Mouse (Mus musculus) neural tube, embryonic 12.5 days (tissue): ENCODE data around the gene Dnah6. TPM values are rescaled to one million over a fixed set of nuclear protein-coding genes. Genes with fewer than 3 reads are reported as not detected.

Experiments used
- ATAC-seq: fragments of 200-750 bp; cut with Nextera tagmentation; 2 replicates; pipeline ENCODE4 v1.8.0; 2017; ENCODE audit warnings: low read depth, mild to moderate bottlenecking, moderate TSS enrichment, moderate library complexity; ENCODE audit not compliant: low FRiP score
- H3K27ac ChIP-seq: fragments of 300-500 bp; sonication (generic); 2 replicates; pipeline ENCODE4 v1.5.1; 2016
- H3K27me3 ChIP-seq: fragments of 300-500 bp; sonication (generic); replicated peaks from 2 replicates; pipeline ENCODE4 v1.6.1; 2016; ENCODE audit warnings: mild to moderate bottlenecking
- H3K36me3 ChIP-seq: fragments of 300-500 bp; sonication (generic); 2 replicates; pipeline ENCODE4 v1.6.1; 2016; ENCODE audit warnings: mild to moderate bottlenecking
- H3K4me1 ChIP-seq: fragments of 300-500 bp; sonication (generic); 2 replicates; pipeline ENCODE4 v1.6.1; 2016
- H3K4me2 ChIP-seq: fragments of 300-500 bp; sonication (generic); replicated peaks from 2 replicates; pipeline ENCODE4 v1.6.1; 2016; ENCODE audit warnings: mild to moderate bottlenecking
- H3K4me3 ChIP-seq: fragments of 300-500 bp; sonication (generic); 2 replicates; pipeline ENCODE4 v1.5.1; 2016
- H3K9ac ChIP-seq: fragments of 300-500 bp; sonication (generic); 2 replicates; pipeline ENCODE4 v1.6.1; 2016; ENCODE audit warnings: mild to moderate bottlenecking
- H3K9me3 ChIP-seq: fragments of 300-500 bp; sonication (generic); 2 replicates; pipeline ENCODE4 v1.6.1; 2016; ENCODE audit warnings: mild to moderate bottlenecking
- WGBS: fragments of 180-500 bp; shearing (Covaris S2); methylation state at CpG from one replicate; pipeline ENCODE4 v1.1.7; 2016; 5-methylcytosine and 5-hydroxymethylcytosine counted together
- polyA plus RNA-seq: library from polyadenylated mRNA; unstranded; fragments of >200 nt; fragmentation: Nextera tagmentation; extraction: Ambion mirVana; gene quantifications from 2 replicates; pipeline ENCODE4 v1.2.1, GENCODE M21; 2016

The Dnah6 gene
- polyA plus RNA-seq, 1 experiment from 2014 or later: 0.05 TPM

- 77% methylated on average over 2 of the region's 2 CpGs for WGBS
- Histone ChIP-seq H3K36me3 (no peaks in the 10 kb centered on the region), H3K27me3 (no peaks in the 10 kb centered on the region), H3K27ac (no peak overlapping the region), H3K4me3 (no peak overlapping the region), H3K4me1 (no peaks in the 10 kb centered on the region), H3K9me3 (no peaks in the 10 kb centered on the region), H3K4me2 (no peak overlapping the region), H3K9ac (no peak overlapping the region)
- no peak for ATAC-seq
Observed at GRCm38 (mm10) chr6:73113365-73113764, 108.1 kb downstream of the Dnah6 start.

DNA sequence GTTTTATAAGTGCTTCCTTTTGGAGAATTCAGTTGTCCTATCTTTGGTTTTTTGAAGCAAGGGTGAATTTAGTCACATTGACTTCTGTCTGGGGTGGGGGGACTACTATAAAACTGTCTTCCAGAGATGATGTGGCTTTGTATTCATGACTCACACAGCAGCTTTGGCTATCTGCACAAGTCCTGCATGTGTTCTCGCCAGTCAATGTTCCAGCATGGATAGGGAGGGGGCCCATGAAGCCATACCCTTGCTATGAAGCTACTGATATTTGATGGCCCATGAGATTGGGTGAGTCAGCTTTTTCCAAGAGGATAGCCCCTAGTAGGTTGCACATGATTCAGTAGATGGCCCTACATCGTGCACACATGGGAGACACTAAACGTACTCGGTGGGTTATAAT lies 128.3 kb downstream of the Dnah6 start:
- Histone ChIP-seq H3K36me3 (no peaks in the 10 kb centered on the region), H3K27ac (no peak overlapping the region), H3K4me3 (no peak overlapping the region), H3K4me1 (no peaks in the 10 kb centered on the region), H3K9me3 (no peaks in the 10 kb centered on the region), H3K9ac (no peak overlapping the region), H3K27me3 (no peaks in the 10 kb centered on the region), H3K4me2 (no peak overlapping the region)
- 91% methylated on average over 4 of the region's 4 CpGs for WGBS
- no peak for ATAC-seq

- no peak overlapping the region for H3K4me2 ChIP-seq
- H3K9ac ChIP-seq: no peak overlapping the region
- H3K4me1 ChIP-seq: no peaks in the 10 kb centered on the region
- no peaks in the 10 kb centered on the region for H3K27me3 ChIP-seq
- WGBS: 84% methylated on average over 8 of the region's 8 CpGs
- no peak for ATAC-seq
- no peaks in the 10 kb centered on the region for H3K9me3 ChIP-seq
- H3K4me3 ChIP-seq: no peak overlapping the region
- H3K36me3 ChIP-seq: no peaks in the 10 kb centered on the region
- H3K27ac ChIP-seq: no peak overlapping the region
Observed at GRCm38 (mm10) chr6:73090836-73091235, 130.6 kb downstream of the Dnah6 start.

- no peak overlapping the region for H3K4me3 ChIP-seq
- WGBS: 93% methylated on average over 9 of the region's 9 CpGs
- H3K36me3 ChIP-seq: no peaks in the 10 kb centered on the region
- no peak overlapping the region for H3K27ac ChIP-seq
- no peaks in the 10 kb centered on the region for H3K9me3 ChIP-seq
- H3K27me3 ChIP-seq: no peaks in the 10 kb centered on the region
- no peak overlapping the region for H3K4me2 ChIP-seq
- ATAC-seq: no peak
- no peaks in the 10 kb centered on the region for H3K4me1 ChIP-seq
- no peak overlapping the region for H3K9ac ChIP-seq
Observed at GRCm38 (mm10) chr6:73082571-73082970, 138.9 kb downstream of the Dnah6 start.

GRCm38 (mm10) chr6:73072093-73072786 lies 149.2 kb downstream of the Dnah6 start:
- Histone ChIP-seq H3K27ac (no peak overlapping the region), H3K4me3 (no peak overlapping the region), H3K9ac (no peak overlapping the region), H3K27me3 (no peaks in the 10 kb centered on the region), H3K9me3 (no peaks in the 10 kb centered on the region), H3K4me1 (no peaks in the 10 kb centered on the region), H3K36me3 (no peaks in the 10 kb centered on the region), H3K4me2 (no peak overlapping the region)
- WGBS: 65% methylated on average over 3 of the region's 3 CpGs
- ATAC-seq: no peak

GRCm38 (mm10) chr6:73071214-73071613 lies 150.2 kb downstream of the Dnah6 start:
- no peak overlapping the region for H3K4me3 ChIP-seq
- no peaks in the 10 kb centered on the region for H3K9me3 ChIP-seq
- H3K4me2 ChIP-seq: no peak overlapping the region
- H3K9ac ChIP-seq: no peak overlapping the region
- H3K27ac ChIP-seq: no peak overlapping the region
- no peaks in the 10 kb centered on the region for H3K27me3 ChIP-seq
- H3K4me1 ChIP-seq: no peaks in the 10 kb centered on the region
- ATAC-seq: no peak
- H3K36me3 ChIP-seq: no peaks in the 10 kb centered on the region
- WGBS: 83% methylated on average over 3 of the region's 3 CpGs

DNA sequence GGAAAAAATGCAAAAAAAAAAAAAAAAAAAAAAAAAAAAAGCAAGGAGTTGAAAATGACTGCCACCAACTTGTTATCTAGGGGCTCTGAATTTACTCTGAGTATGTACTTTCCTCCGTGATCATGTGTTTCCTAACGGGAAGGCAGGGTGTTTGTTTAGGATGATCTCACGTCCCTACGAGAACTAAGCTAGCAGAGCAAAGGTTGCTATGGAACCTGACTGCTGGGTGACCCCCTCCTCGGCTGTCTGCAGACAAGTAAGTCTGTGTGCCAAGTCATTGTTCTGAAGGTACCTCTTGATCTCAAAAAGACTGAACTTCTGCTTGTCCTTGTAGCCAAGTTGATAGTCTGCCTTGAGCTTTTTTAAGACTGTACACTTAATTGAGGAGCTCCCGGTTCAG lies 150.8 kb downstream of the Dnah6 start:
- ATAC-seq: no peak
- H3K27ac ChIP-seq: no peak overlapping the region
- WGBS: 89% methylated on average over 6 of the region's 6 CpGs
- no peak overlapping the region for H3K9ac ChIP-seq
- no peak overlapping the region for H3K4me2 ChIP-seq
- H3K27me3 ChIP-seq: no peaks in the 10 kb centered on the region
- H3K36me3 ChIP-seq: no peaks in the 10 kb centered on the region
- H3K9me3 ChIP-seq: no peaks in the 10 kb centered on the region
- no peaks in the 10 kb centered on the region for H3K4me1 ChIP-seq
- no peak overlapping the region for H3K4me3 ChIP-seq

GRCm38 (mm10) chr6:73064551-73064950 lies 156.9 kb downstream of the Dnah6 start:
- Histone ChIP-seq H3K9ac (no peak overlapping the region), H3K27me3 (no peaks in the 10 kb centered on the region), H3K36me3 (no peaks in the 10 kb centered on the region), H3K9me3 (no peaks in the 10 kb centered on the region), H3K4me1 (no peaks in the 10 kb centered on the region), H3K4me3 (no peak overlapping the region), H3K4me2 (no peak overlapping the region), H3K27ac (no peak overlapping the region)
- ATAC-seq: no peak
- 87% methylated on average over 3 of the region's 3 CpGs for WGBS

DNA sequence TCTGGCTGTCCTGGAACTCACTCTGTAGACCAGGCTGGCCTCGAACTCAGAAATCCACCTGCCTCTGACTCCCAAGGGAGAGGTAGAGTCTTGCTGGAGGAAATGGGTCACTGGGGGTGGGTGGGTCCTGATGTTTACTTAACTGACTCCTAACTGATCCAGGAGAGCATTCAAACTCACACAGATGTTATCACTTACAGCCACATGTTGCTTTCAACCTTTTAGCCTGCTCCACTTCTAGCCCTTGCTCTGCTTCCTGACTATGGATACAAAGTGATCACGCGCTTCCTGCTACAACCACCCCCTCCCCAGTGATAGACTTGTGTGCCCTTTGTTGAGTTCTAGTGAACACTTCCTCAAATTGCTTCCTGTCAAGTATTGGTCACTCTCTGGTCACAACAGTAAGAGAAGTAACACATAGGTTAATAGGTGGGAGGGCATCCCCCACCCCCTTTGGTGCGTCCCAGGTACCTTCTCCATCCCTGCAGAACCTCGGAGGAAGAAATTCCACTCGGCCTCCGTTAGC lies 161.8 kb downstream of the Dnah6 start:
- Histone ChIP-seq H3K9me3 (no peaks in the 10 kb centered on the region; the same call in 1 of the 2 replicates), H3K9ac (no peak overlapping the region), H3K4me1 (no peaks in the 10 kb centered on the region), H3K4me3 (no peak overlapping the region), H3K36me3 (no peaks in the 10 kb centered on the region), H3K4me2 (no peak overlapping the region), H3K27me3 (no peaks in the 10 kb centered on the region), H3K27ac (no peak overlapping the region)
- WGBS: 89% methylated on average over 7 of the region's 7 CpGs
- ATAC-seq: no peak

- H3K9ac ChIP-seq: no peak overlapping the region
- no peak overlapping the region for H3K27ac ChIP-seq
- H3K36me3 ChIP-seq: no peaks in the 10 kb centered on the region
- no peak overlapping the region for H3K4me2 ChIP-seq
- no peak overlapping the region for H3K4me3 ChIP-seq
- no peaks in the 10 kb centered on the region for H3K4me1 ChIP-seq
- H3K27me3 ChIP-seq: no peaks in the 10 kb centered on the region
- H3K9me3 ChIP-seq: no peaks in the 10 kb centered on the region; the same call in 1 of the 2 replicates
- WGBS: 70% methylated on average over 4 of the region's 4 CpGs
- no peak for ATAC-seq
Observed at GRCm38 (mm10) chr6:73059162-73059561, 162.3 kb downstream of the Dnah6 start.

- no peak for ATAC-seq
- Histone ChIP-seq H3K27me3 (no peaks in the 10 kb centered on the region), H3K36me3 (no peaks in the 10 kb centered on the region), H3K9me3 (no peaks in the 10 kb centered on the region; the same call in 1 of the 2 replicates), H3K4me2 (no peak overlapping the region), H3K4me3 (no peak overlapping the region), H3K27ac (no peak overlapping the region), H3K4me1 (no peaks in the 10 kb centered on the region), H3K9ac (no peak overlapping the region)
- WGBS: 94% methylated on average over 6 of the region's 6 CpGs
Observed at GRCm38 (mm10) chr6:73055347-73055746, 166.1 kb downstream of the Dnah6 start.

- ATAC-seq: no peak
- 94% methylated on average over 6 of the region's 6 CpGs for WGBS
- H3K4me1 ChIP-seq: no peaks in the 10 kb centered on the region
- H3K9ac ChIP-seq: no peak overlapping the region
- H3K27me3 ChIP-seq: no peaks in the 10 kb centered on the region
- H3K27ac ChIP-seq: no peak overlapping the region
- no peak overlapping the region for H3K4me3 ChIP-seq
- no peak overlapping the region for H3K4me2 ChIP-seq
- H3K36me3 ChIP-seq: no peaks in the 10 kb centered on the region
- H3K9me3 ChIP-seq: no peaks in the 10 kb centered on the region; the same call in 1 of the 2 replicates
Observed at GRCm38 (mm10) chr6:73054807-73055206, 166.6 kb downstream of the Dnah6 start.

DNA sequence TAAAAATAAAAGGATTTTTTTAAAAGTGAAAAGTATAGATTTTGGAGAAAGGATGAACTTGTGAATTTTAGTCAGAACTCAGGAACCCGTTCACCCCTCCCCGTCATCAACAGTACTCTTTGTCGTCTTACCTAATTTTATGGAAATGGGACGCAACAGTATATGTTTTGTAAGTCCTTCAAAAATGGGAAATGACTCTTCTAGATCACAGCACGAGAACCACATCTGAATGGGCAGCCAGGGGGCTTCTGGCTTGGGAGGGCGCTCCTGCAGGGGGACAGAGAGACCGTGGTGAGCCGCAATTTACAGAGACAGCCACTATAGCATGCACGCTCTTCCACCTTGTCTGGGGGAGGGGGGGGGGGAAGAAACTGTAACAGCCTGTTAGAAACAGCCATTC lies 167.9 kb downstream of the Dnah6 start:
- Histone ChIP-seq H3K4me3 (no peak overlapping the region), H3K27me3 (no peaks in the 10 kb centered on the region), H3K4me2 (no peak overlapping the region), H3K4me1 (no peaks in the 10 kb centered on the region), H3K36me3 (no peaks in the 10 kb centered on the region), H3K27ac (no peak overlapping the region), H3K9ac (no peak overlapping the region), H3K9me3 (no peaks in the 10 kb centered on the region; the same call in 1 of the 2 replicates)
- ATAC-seq: no peak
- WGBS: 96% methylated on average over 9 of the region's 9 CpGs
